Mouse (Mus musculus): ENCODE results near the gene Cinp.

DNA sequence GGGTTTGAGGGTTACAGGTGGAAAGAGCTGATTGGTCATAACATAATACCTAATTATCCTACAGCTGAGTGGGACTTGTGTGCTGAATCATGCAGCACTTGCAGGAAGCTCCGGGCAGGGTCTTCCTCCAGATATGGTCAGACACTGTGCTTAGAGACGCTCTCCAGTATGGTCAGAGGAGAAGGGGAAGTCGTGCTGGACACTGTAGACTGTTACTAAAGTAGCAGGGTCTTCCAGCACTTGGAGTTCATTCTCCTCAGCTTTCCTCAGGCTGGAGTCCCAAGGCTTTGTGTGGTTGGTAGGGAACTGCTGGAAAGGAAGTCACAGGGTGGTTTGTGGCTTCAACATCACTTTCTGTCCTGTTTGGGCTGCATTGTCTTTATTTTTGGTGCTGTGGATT is 18.9 kb upstream of the Cinp start:
- TF ChIP-seq CTCF (IDR thresholded peaks at IDR 0.05; ENCODE audit: extremely low read depth, insufficient read depth, low read length) (no peak), POLR2A (IDR thresholded peaks at IDR 0.05; ENCODE audit: extremely low read depth, insufficient read depth, low read length) (no peak)
